Mouse (Mus musculus): ENCODE data around the gene Mepce.

- TF ChIP-seq POLR2A (IDR thresholded peaks at IDR 0.05; ENCODE audit: control insufficient read depth, extremely low read depth, insufficient read depth, low read length, poor library complexity) (no peak), CTCF (IDR thresholded peaks at IDR 0.05; ENCODE audit: borderline replicate concordance, control insufficient read depth, extremely low read depth, insufficient read depth, low read length, poor library complexity) (no peak)
Measured at GRCm38 (mm10) chr5:137779053-137779933, 8.2 kb downstream of the Mepce start.
